Mouse (Mus musculus): ENCODE results near the gene Zmym4. TPM values are rescaled to one million over a fixed set of nuclear protein-coding genes. Genes with fewer than 3 reads are reported as not detected.

Gene Zmym4
- polyA plus RNA-seq, 1 experiment from 2014 or later: 38.8 TPM

GRCm38 (mm10) chr4:126822891-126823882, 144.7 kb downstream of the Zmym4 start:
- H3K4me3 ChIP-seq (ENCODE audit: low read depth, low read length): no peak overlapping the region
- H3K27ac ChIP-seq (ENCODE audit: low read depth, low read length): no peak overlapping the region
- H3K4me2 ChIP-seq (replicated peaks; ENCODE audit: low read depth, low read length): no peak overlapping the region
- ATAC-seq (ENCODE audit: low FRiP score): no peak
- 69% methylated on average over 9 of the region's 9 CpGs for WGBS
- H3K36me3 ChIP-seq (ENCODE audit: control insufficient read depth, insufficient read depth, low read length): no peaks in the 10 kb centered on the region
- H3K9ac ChIP-seq (ENCODE audit: low read depth, low read length): no peak overlapping the region
- no peaks in the 10 kb centered on the region for H3K27me3 ChIP-seq (ENCODE audit: control insufficient read depth, insufficient read depth, low read length)
- no peak for DNase-seq (ENCODE audit: low spot score)
- H3K4me1 ChIP-seq (replicated peaks; ENCODE audit: control insufficient read depth, insufficient read depth, low read length): no peaks in the 10 kb centered on the region
- H3K9me3 ChIP-seq (ENCODE audit: control insufficient read depth, low read length): no peaks in the 10 kb centered on the region

GRCm38 (mm10) chr4:126814854-126815253, 153.1 kb downstream of the Zmym4 start:
- Histone ChIP-seq H3K9ac (ENCODE audit: low read depth, low read length) (no peak overlapping the region), H3K27ac (ENCODE audit: low read depth, low read length) (no peak overlapping the region), H3K27me3 (ENCODE audit: control insufficient read depth, insufficient read depth, low read length) (no peaks in the 10 kb centered on the region), H3K4me2 (replicated peaks; ENCODE audit: low read depth, low read length) (no peak overlapping the region), H3K9me3 (ENCODE audit: control insufficient read depth, low read length) (no peaks in the 10 kb centered on the region), H3K4me1 (replicated peaks; ENCODE audit: control insufficient read depth, insufficient read depth, low read length) (no peaks in the 10 kb centered on the region), H3K36me3 (ENCODE audit: control insufficient read depth, insufficient read depth, low read length) (no peaks in the 10 kb centered on the region), H3K4me3 (ENCODE audit: low read depth, low read length) (no peak overlapping the region)
- no peak for DNase-seq (ENCODE audit: low spot score)
- 81% methylated on average over 5 of the region's 5 CpGs for WGBS
- no peak for ATAC-seq (ENCODE audit: low FRiP score)

GRCm38 (mm10) chr4:126813212-126813611, 154.7 kb downstream of the Zmym4 start:
- H3K4me3 ChIP-seq (ENCODE audit: low read depth, low read length): no peak overlapping the region
- H3K27me3 ChIP-seq (ENCODE audit: control insufficient read depth, insufficient read depth, low read length): no peaks in the 10 kb centered on the region
- 92% methylated on average over 5 of the region's 5 CpGs for WGBS
- no peak overlapping the region for H3K9ac ChIP-seq (ENCODE audit: low read depth, low read length)
- H3K9me3 ChIP-seq (ENCODE audit: control insufficient read depth, low read length): no peaks in the 10 kb centered on the region
- no peak overlapping the region for H3K27ac ChIP-seq (ENCODE audit: low read depth, low read length)
- H3K4me1 ChIP-seq (replicated peaks; ENCODE audit: control insufficient read depth, insufficient read depth, low read length): no peaks in the 10 kb centered on the region
- no peak for DNase-seq (ENCODE audit: low spot score)
- ATAC-seq (ENCODE audit: low FRiP score): no peak
- no peaks in the 10 kb centered on the region for H3K36me3 ChIP-seq (ENCODE audit: control insufficient read depth, insufficient read depth, low read length)
- no peak overlapping the region for H3K4me2 ChIP-seq (replicated peaks; ENCODE audit: low read depth, low read length)

Other genes with a start within 250 kb of the Zmym4 start
- 0.95 and 0.99 TPM in 2 replicates for gene Tfap2e, start 231.9 kb downstream of the Zmym4 start, polyA plus RNA-seq (2014; fragmentation: Nextera tagmentation; extraction: Ambion mirVana)
- gene Ncdn, start 214.7 kb downstream of the Zmym4 start, polyA plus RNA-seq (2014; fragmentation: Nextera tagmentation; extraction: Ambion mirVana): 24.5 and 27.0 TPM in 2 replicates
- 28.1 and 28.6 TPM in 2 replicates for gene AU040320, start 214.6 kb downstream of the Zmym4 start, polyA plus RNA-seq (2014; fragmentation: Nextera tagmentation; extraction: Ambion mirVana)
- 170 and 176 TPM in 2 replicates for gene Sfpq, start 53.2 kb upstream of the Zmym4 start, polyA plus RNA-seq (2014; fragmentation: Nextera tagmentation; extraction: Ambion mirVana)
- gene Zmym1, start 93.0 kb upstream of the Zmym4 start, polyA plus RNA-seq (2014; fragmentation: Nextera tagmentation; extraction: Ambion mirVana): 25.2 and 37.1 TPM in 2 replicates
- 27.5 and 31.3 TPM in 2 replicates for gene Zmym6, start 109.2 kb upstream of the Zmym4 start, polyA plus RNA-seq (2014; fragmentation: Nextera tagmentation; extraction: Ambion mirVana)
- 14.0 and 14.2 TPM in 2 replicates for gene Tmem35b, start 155.6 kb upstream of the Zmym4 start, polyA plus RNA-seq (2014; fragmentation: Nextera tagmentation; extraction: Ambion mirVana)
- gene Dlgap3, start 201.1 kb upstream of the Zmym4 start, polyA plus RNA-seq (2014; fragmentation: Nextera tagmentation; extraction: Ambion mirVana): 6.7 and 7.1 TPM in 2 replicates

All from hindbrain, embryonic 11.5 days (tissue).